Mouse (Mus musculus): Measurements from ENCODE around the gene Gm9733. TPM values are rescaled to one million over a fixed set of nuclear protein-coding genes. Genes with fewer than 3 reads are reported as not detected.
"Not testable (repeated sequence)": the region's sequence is repeated elsewhere in the genome, so short reads cannot be mapped to it uniquely, and the experiment has no call there.

Gm9733 gene
- polyA plus RNA-seq (2011; ENCODE audit: insufficient read depth, insufficient read length, low replicate concordance, missing spikeins): 3.8 and 11.8 TPM in 2 replicates

DNA sequence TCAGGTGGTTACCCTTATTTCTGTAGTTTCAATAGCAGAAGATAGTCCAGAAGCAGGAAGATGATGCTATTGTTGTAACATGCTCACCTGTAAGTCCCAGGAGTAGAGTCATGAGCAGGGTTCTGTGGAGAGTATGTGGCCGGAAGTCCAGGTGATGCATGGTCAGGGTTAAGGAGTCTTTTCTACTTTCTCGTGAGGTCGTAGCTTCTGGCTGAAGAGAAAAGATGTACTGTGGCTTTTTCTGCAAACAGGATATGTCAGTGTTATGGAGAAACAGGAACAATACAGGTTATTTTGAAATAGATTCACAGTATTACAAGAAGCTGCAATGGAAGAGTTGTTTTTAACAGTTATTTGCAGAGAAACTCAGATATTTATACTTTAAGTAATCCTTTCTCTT is at the start of gene Gm9733:
TSS of gene Gm9733 (minus strand) at position 240 of the 400 bp plus-strand sequence.
- H3K4me1 ChIP-seq (ENCODE audit: control insufficient read depth, insufficient read depth, low read length): no peaks in the 10 kb centered on the region; the same call in 1 of the 2 replicates
- WGBS: 33% methylated on average over 3 of the region's 3 CpGs
- H3K4me3 ChIP-seq (replicated peaks; ENCODE audit: control insufficient read depth, low read depth, low read length): peak within 1 kb of the TSS; percentile 48
- H3K27ac ChIP-seq (ENCODE audit: control insufficient read depth, insufficient read depth, low read depth, low read length, poor library complexity): peak within 1 kb of the TSS; percentile 80; the same call in 1 of the 2 replicates
- TF ChIP-seq CTCF (IDR thresholded peaks at IDR 0.05; ENCODE audit: control insufficient read depth, insufficient read depth, low read length) (no peak), POLR2A (IDR thresholded peaks at IDR 0.05; ENCODE audit: borderline replicate concordance, control insufficient read depth, low read depth, low read length) (no peak)

DNA sequence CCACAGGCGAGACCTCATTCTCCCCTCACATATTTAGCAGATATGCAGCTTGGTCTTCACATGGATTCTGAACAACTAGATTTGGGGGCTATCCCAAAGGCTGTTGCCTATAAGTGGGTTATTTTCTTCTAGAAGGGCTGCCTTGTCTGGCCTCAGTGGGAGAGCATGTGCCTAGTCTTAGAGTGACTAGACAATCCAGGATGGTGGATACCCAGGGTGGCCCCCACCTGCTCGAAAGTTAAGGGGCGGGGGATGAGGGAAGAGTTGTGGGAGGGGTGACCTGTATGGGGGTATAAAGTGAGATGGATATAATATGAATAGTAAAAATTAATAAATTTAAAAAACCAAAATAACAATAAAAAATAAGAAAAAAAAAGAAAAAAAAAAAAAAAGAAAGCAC is 23.6 kb upstream of the Gm9733 start:
- WGBS: 73% methylated on average over 3 of the region's 3 CpGs
- not testable (repeated sequence) for H3K4me3 ChIP-seq (replicated peaks; ENCODE audit: control insufficient read depth, low read depth, low read length); H3K4me1 ChIP-seq (ENCODE audit: control insufficient read depth, insufficient read depth, low read length); H3K27ac ChIP-seq (ENCODE audit: control insufficient read depth, insufficient read depth, low read depth, low read length, poor library complexity)

DNA sequence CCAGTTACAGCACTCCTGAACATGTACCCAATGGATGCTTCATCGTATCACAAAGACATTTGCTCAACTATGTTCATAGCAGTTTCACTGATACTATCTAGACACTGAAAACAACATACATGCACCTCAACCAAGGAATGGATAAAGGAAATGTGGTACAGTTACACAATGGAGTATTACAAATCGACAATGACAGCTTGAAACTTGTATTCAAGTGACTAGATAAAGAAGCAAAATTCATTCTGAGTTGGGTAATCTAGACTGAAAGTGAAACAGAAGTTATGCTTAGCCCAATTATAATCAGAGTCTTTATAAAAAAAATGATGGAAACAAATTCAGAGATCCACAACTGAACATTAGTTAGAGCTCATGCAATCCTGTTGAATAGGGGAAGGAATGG is 18.2 kb upstream of the Gm9733 start:
- 78% methylated on average over 1 of the region's 2 CpGs for WGBS
- H3K4me1 ChIP-seq (ENCODE audit: control insufficient read depth, insufficient read depth, low read length); H3K27ac ChIP-seq (ENCODE audit: control insufficient read depth, insufficient read depth, low read depth, low read length, poor library complexity); H3K4me3 ChIP-seq (replicated peaks; ENCODE audit: control insufficient read depth, low read depth, low read length): not testable (repeated sequence)

DNA sequence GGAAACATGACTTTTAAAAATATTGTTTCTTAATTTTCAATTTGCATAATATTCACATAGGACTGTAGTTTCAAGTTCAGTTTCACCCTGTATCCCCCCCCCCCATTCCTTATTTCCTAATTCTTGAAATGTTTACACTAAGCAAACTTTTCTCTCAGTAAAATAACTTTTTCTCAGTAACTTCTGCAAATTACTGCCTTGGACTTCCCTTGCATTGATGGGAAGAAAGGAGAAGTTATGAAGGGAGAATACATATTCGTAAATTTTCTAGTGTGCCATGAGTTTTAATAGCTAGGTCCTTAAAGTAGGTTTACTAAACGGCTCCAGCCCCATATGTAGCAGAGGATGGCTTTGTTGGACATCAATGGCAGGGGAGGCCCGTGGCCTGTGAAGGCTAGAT is 13.5 kb upstream of the Gm9733 start:
- not testable (repeated sequence) for H3K27ac ChIP-seq (ENCODE audit: control insufficient read depth, insufficient read depth, low read depth, low read length, poor library complexity); H3K4me3 ChIP-seq (replicated peaks; ENCODE audit: control insufficient read depth, low read depth, low read length)
- WGBS: 31% methylated on average over 3 of the region's 3 CpGs

DNA sequence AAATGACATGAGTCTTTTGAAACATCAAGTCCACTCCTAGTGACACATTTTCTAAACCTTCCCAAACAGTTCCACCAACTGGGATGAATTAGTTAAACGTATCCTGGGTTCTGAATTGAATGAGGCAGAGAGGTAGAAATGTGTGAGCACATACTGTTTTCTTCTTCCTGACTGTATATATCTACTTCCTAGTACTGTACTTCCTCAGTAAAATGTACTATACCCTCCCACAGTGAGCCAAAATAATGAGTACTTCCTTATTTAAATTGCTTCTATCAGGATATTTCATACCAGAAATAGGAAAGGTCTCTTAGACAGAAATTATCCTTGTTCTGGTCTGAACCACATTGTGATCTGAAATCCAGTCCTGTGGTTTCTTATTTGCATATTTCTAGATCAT is 8.2 kb upstream of the Gm9733 start:
- WGBS: 47% methylated on average over 1 of the region's 1 CpGs
- no peaks in the 10 kb centered on the region for H3K4me1 ChIP-seq (ENCODE audit: control insufficient read depth, insufficient read depth, low read length)
- TF ChIP-seq CTCF (IDR thresholded peaks at IDR 0.05; ENCODE audit: control insufficient read depth, insufficient read depth, low read length) (no peak), POLR2A (IDR thresholded peaks at IDR 0.05; ENCODE audit: borderline replicate concordance, control insufficient read depth, low read depth, low read length) (no peak)
- H3K27ac ChIP-seq (ENCODE audit: control insufficient read depth, insufficient read depth, low read depth, low read length, poor library complexity): no peak overlapping the region
- no peak overlapping the region for H3K4me3 ChIP-seq (replicated peaks; ENCODE audit: control insufficient read depth, low read depth, low read length)

More for the DNA sequence above, 13.5 kb upstream of the Gm9733 start:
- not testable (repeated sequence) for H3K4me1 ChIP-seq (ENCODE audit: control insufficient read depth, insufficient read depth, low read length)

DNA sequence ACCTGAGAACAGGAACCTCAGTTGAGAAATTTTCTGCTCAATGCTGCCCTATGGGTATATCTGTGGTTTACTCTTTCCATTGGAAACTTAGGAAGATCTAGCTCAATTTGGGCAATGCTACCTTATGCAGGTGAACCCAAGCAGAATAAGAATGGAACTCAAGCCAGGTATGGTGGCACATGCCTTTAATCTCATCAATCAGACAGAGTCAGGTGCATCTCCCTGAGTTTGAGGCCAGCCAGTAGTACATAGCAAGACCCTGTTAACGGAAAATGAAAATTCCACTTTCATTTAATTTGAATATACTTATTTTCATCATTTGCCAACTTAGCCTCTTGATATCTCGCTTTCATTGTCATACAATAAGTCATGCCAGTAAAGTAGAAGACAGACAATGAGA is 2.1 kb upstream of the Gm9733 start:
- H3K27ac ChIP-seq (ENCODE audit: control insufficient read depth, insufficient read depth, low read depth, low read length, poor library complexity): no peak overlapping the region
- no peaks in the 10 kb centered on the region; the same call in 1 of the 2 replicates for H3K4me1 ChIP-seq (ENCODE audit: control insufficient read depth, insufficient read depth, low read length)
- 67% methylated on average over 2 of the region's 2 CpGs for WGBS
- no peak overlapping the region for H3K4me3 ChIP-seq (replicated peaks; ENCODE audit: control insufficient read depth, low read depth, low read length)
- TF ChIP-seq POLR2A (IDR thresholded peaks at IDR 0.05; ENCODE audit: borderline replicate concordance, control insufficient read depth, low read depth, low read length) (no peak), CTCF (IDR thresholded peaks at IDR 0.05; ENCODE audit: control insufficient read depth, insufficient read depth, low read length) (no peak)

DNA sequence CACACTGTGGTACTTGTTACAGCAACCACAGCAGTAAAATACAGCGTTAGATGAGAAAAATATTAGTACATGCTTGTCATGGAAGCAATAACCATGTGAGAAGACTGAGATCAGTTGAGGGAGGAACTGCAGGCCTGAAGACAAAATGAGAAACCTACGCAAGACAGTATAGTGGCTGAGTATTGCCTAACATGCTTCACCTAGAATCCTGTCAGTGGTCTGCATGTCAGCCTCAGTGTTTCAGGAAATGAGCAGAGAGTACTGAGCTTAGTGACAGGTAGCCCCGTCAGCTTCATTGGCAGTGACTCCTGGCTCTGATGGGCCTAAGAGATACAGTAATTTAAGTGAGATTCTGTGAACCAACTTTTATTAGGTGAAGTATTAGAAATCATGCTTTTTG is 557 bp downstream of the Gm9733 start:
- TF ChIP-seq CTCF (IDR thresholded peaks at IDR 0.05; ENCODE audit: control insufficient read depth, insufficient read depth, low read length) (no peak), POLR2A (IDR thresholded peaks at IDR 0.05; ENCODE audit: borderline replicate concordance, control insufficient read depth, low read depth, low read length) (no peak)
- H3K4me1 ChIP-seq (ENCODE audit: control insufficient read depth, insufficient read depth, low read length): no peaks in the 10 kb centered on the region; the same call in 1 of the 2 replicates
- WGBS: 27% methylated on average over 3 of the region's 3 CpGs
- H3K4me3 ChIP-seq (replicated peaks; ENCODE audit: control insufficient read depth, low read depth, low read length): peak overlapping the region; percentile 48
- peak overlapping the region; percentile 80; the same call in 1 of the 2 replicates for H3K27ac ChIP-seq (ENCODE audit: control insufficient read depth, insufficient read depth, low read depth, low read length, poor library complexity)

DNA sequence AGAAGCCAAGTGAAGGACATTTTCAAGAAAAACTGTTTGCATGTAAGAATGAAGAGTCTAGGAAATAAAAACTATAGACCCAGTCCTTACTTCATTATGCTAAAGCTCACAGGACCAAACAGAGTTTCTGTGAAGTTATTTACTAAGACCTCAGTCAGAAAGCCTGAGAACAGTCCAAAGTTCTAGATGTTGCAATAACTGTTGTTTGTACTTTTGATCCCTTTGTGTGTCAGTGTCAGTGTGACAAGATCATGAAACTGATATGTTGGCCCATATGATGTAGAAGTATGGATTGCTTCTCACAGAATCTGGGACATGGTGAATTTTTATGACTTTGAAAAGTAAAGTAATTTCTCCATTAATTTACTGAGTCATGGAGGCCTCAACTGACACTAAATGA is 2.6 kb downstream of the Gm9733 start:
- no peak overlapping the region for H3K4me3 ChIP-seq (replicated peaks; ENCODE audit: control insufficient read depth, low read depth, low read length)
- no peaks in the 10 kb centered on the region; the same call in 1 of the 2 replicates for H3K4me1 ChIP-seq (ENCODE audit: control insufficient read depth, insufficient read depth, low read length)
- H3K27ac ChIP-seq (ENCODE audit: control insufficient read depth, insufficient read depth, low read depth, low read length, poor library complexity): no peak overlapping the region
- TF ChIP-seq CTCF (IDR thresholded peaks at IDR 0.05; ENCODE audit: control insufficient read depth, insufficient read depth, low read length): no peak
- TF ChIP-seq POLR2A (IDR thresholded peaks at IDR 0.05; ENCODE audit: borderline replicate concordance, control insufficient read depth, low read depth, low read length): no peak

DNA sequence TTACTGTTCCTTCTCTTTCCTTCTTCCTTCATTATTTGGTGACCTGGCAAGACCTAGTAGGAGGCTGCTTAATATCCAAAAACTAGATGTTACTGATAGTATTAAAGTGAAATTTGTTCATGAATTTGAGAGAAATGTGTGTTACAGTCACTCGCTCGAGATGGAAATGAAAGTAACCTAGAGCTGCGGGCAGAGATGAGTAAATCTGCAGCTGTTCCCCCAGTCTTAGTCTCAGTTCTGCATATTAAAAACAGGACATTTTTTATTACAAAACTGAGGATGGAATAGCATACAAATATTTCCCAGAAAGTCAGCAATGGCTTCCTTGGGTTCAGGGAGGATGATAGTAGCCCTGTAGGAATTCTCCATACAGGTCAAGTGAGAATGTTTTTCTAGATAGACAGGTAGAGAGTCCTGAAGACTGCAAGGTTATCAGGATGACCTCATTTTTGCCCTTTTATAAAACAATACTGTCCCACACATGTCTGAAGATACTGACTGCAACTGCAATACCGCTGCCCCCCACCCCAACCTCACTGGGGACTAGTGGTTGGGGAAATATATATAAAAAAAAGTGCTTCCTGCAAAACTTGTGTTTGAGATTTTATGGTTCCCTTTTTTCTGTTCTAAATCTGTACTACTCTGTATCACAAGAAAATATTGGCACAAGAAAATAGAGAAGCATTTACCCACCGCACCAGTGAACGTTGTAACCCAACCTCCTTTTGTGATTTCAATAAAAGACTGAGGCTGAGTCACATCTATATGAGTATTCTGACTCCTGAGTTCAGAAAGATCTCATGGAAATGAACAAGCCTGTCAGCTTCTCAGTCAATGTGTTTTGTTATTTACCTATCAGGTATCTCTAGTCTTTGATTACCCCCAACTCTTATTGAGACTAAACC is 47.4 kb downstream of the Gm9733 start:
- WGBS: 11% methylated on average over 6 of the region's 6 CpGs
- TF ChIP-seq POLR2A (IDR thresholded peaks at IDR 0.05; ENCODE audit: borderline replicate concordance, control insufficient read depth, low read depth, low read length) (no peak), CTCF (IDR thresholded peaks at IDR 0.05; ENCODE audit: control insufficient read depth, insufficient read depth, low read length) (no peak)
- no peaks in the 10 kb centered on the region for H3K4me1 ChIP-seq (ENCODE audit: control insufficient read depth, insufficient read depth, low read length)
- peak overlapping the region; percentile 79; the same call in 1 of the 2 replicates for H3K27ac ChIP-seq (ENCODE audit: control insufficient read depth, insufficient read depth, low read depth, low read length, poor library complexity)
- H3K4me3 ChIP-seq (replicated peaks; ENCODE audit: control insufficient read depth, low read depth, low read length): no peak overlapping the region
